Mouse (Mus musculus): Measurements from ENCODE around the gene Epha4. TPM values are rescaled to one million over a fixed set of nuclear protein-coding genes. Genes with fewer than 3 reads are reported as not detected.

Epha4 gene
- total and polyA plus RNA-seq, 3 experiments, result 0.11 TPM; not detected in 2

- peaks cover 28% of the 10 kb centered on the region for H3K9me3 ChIP-seq (replicated peaks)
- no peak overlapping the region for H3K4me3 ChIP-seq (ENCODE audit: low read depth, low read length)
- no peaks in the 10 kb centered on the region for H3K36me3 ChIP-seq (replicated peaks)
- H3K4me1 ChIP-seq (ENCODE audit: insufficient read depth, low read depth, low read length), result no peaks in the 10 kb centered on the region
- ATAC-seq (ENCODE audit: extremely low read depth, insufficient number of reproducible peaks, low FRiP score, poor library complexity, severe bottlenecking) (no peak), DNase-seq (ENCODE audit: low spot score) (no peak)
- TF ChIP-seq TAL1 (conservative IDR thresholded peaks at IDR 0.05; ENCODE audit: low read depth, low read length), result no peak
- no peak for TF ChIP-seq POLR2AphosphoS5 (IDR thresholded peaks at IDR 0.05; ENCODE audit: insufficient replicate concordance, low read depth, low read length)
- no peak for TF ChIP-seq GATA1 (IDR thresholded peaks at IDR 0.05; ENCODE audit: borderline replicate concordance, low read length)
- no peak for TF ChIP-seq GATA2 (IDR thresholded peaks at IDR 0.05; ENCODE audit: borderline replicate concordance, low read depth, low read length)
- TF ChIP-seq CTCF (IDR thresholded peaks at IDR 0.05; ENCODE audit: low read depth, low read length), result no peak
- no peaks in the 10 kb centered on the region for H3K27me3 ChIP-seq (ENCODE audit: insufficient read depth, low read length)
Observed at GRCm38 (mm10) chr1:77475808-77476413, 39.0 kb downstream of the Epha4 start.

GRCm38 (mm10) chr1:77473446-77474376 is 41.2 kb downstream of the Epha4 start:
- Histone ChIP-seq H3K27me3 (ENCODE audit: insufficient read depth, low read length) (no peaks in the 10 kb centered on the region), H3K4me3 (ENCODE audit: low read depth, low read length) (no peak overlapping the region), H3K36me3 (replicated peaks) (no peaks in the 10 kb centered on the region), H3K4me1 (ENCODE audit: insufficient read depth, low read depth, low read length) (no peaks in the 10 kb centered on the region), H3K9me3 (replicated peaks) (peaks cover 34% of the 10 kb centered on the region)
- no peak for ATAC-seq (ENCODE audit: extremely low read depth, insufficient number of reproducible peaks, low FRiP score, poor library complexity, severe bottlenecking)
- no peak for TF ChIP-seq TAL1 (conservative IDR thresholded peaks at IDR 0.05; ENCODE audit: low read depth, low read length)
- TF ChIP-seq CTCF (IDR thresholded peaks at IDR 0.05; ENCODE audit: low read depth, low read length), result no peak
- TF ChIP-seq GATA1 (IDR thresholded peaks at IDR 0.05; ENCODE audit: borderline replicate concordance, low read length), result no peak
- TF ChIP-seq GATA2 (IDR thresholded peaks at IDR 0.05; ENCODE audit: borderline replicate concordance, low read depth, low read length), result no peak
- TF ChIP-seq POLR2AphosphoS5 (IDR thresholded peaks at IDR 0.05; ENCODE audit: insufficient replicate concordance, low read depth, low read length), result no peak
- DNase-seq (ENCODE audit: low spot score), result no peak

GRCm38 (mm10) chr1:77472566-77472965 is 42.3 kb downstream of the Epha4 start:
- Histone ChIP-seq H3K36me3 (replicated peaks) (no peaks in the 10 kb centered on the region), H3K4me1 (ENCODE audit: insufficient read depth, low read depth, low read length) (no peaks in the 10 kb centered on the region), H3K27me3 (ENCODE audit: insufficient read depth, low read length) (no peaks in the 10 kb centered on the region), H3K4me3 (ENCODE audit: low read depth, low read length) (no peak overlapping the region), H3K9me3 (replicated peaks) (peaks cover 40% of the 10 kb centered on the region)
- ATAC-seq (ENCODE audit: extremely low read depth, insufficient number of reproducible peaks, low FRiP score, poor library complexity, severe bottlenecking), result no peak
- DNase-seq (ENCODE audit: low spot score), result no peak
- TF ChIP-seq GATA1 (IDR thresholded peaks at IDR 0.05; ENCODE audit: borderline replicate concordance, low read length) (no peak), CTCF (IDR thresholded peaks at IDR 0.05; ENCODE audit: low read depth, low read length) (no peak), TAL1 (conservative IDR thresholded peaks at IDR 0.05; ENCODE audit: low read depth, low read length) (no peak)

- ATAC-seq (ENCODE audit: extremely low read depth, insufficient number of reproducible peaks, low FRiP score, poor library complexity, severe bottlenecking) (no peak), DNase-seq (ENCODE audit: low spot score) (no peak)
- TF ChIP-seq GATA1 (IDR thresholded peaks at IDR 0.05; ENCODE audit: borderline replicate concordance, low read length) (no peak), GATA2 (IDR thresholded peaks at IDR 0.05; ENCODE audit: borderline replicate concordance, low read depth, low read length) (no peak)
- peaks cover 45% of the 10 kb centered on the region for H3K9me3 ChIP-seq (replicated peaks)
- H3K27me3 ChIP-seq (ENCODE audit: insufficient read depth, low read length), result no peaks in the 10 kb centered on the region
- no peaks in the 10 kb centered on the region for H3K4me1 ChIP-seq (ENCODE audit: insufficient read depth, low read depth, low read length)
- H3K4me3 ChIP-seq (ENCODE audit: low read depth, low read length), result no peak overlapping the region
- no peaks in the 10 kb centered on the region for H3K36me3 ChIP-seq (replicated peaks)
Observed at GRCm38 (mm10) chr1:77471447-77471846, 43.4 kb downstream of the Epha4 start.

- H3K9me3 ChIP-seq (replicated peaks), result peaks cover 46% of the 10 kb centered on the region
- no peak for ATAC-seq (ENCODE audit: extremely low read depth, insufficient number of reproducible peaks, low FRiP score, poor library complexity, severe bottlenecking)
- no peak overlapping the region for H3K4me3 ChIP-seq (ENCODE audit: low read depth, low read length)
- TF ChIP-seq TAL1 (conservative IDR thresholded peaks at IDR 0.05; ENCODE audit: low read depth, low read length), result no peak
- no peak for DNase-seq (ENCODE audit: low spot score)
- no peaks in the 10 kb centered on the region for H3K4me1 ChIP-seq (ENCODE audit: insufficient read depth, low read depth, low read length)
- no peaks in the 10 kb centered on the region for H3K27me3 ChIP-seq (ENCODE audit: insufficient read depth, low read length)
- no peaks in the 10 kb centered on the region for H3K36me3 ChIP-seq (replicated peaks)
Observed at GRCm38 (mm10) chr1:77471037-77471436, 43.9 kb downstream of the Epha4 start.

- Histone ChIP-seq H3K27me3 (ENCODE audit: insufficient read depth, low read length) (no peaks in the 10 kb centered on the region), H3K4me1 (ENCODE audit: insufficient read depth, low read depth, low read length) (no peaks in the 10 kb centered on the region), H3K36me3 (replicated peaks) (no peaks in the 10 kb centered on the region), H3K9me3 (replicated peaks) (peaks cover 47% of the 10 kb centered on the region), H3K4me3 (ENCODE audit: low read depth, low read length) (no peak overlapping the region)
- DNase-seq (ENCODE audit: low spot score), result no peak
- no peak for ATAC-seq (ENCODE audit: extremely low read depth, insufficient number of reproducible peaks, low FRiP score, poor library complexity, severe bottlenecking)
- no peak for TF ChIP-seq TAL1 (conservative IDR thresholded peaks at IDR 0.05; ENCODE audit: low read depth, low read length)
- no peak for TF ChIP-seq GATA2 (IDR thresholded peaks at IDR 0.05; ENCODE audit: borderline replicate concordance, low read depth, low read length)
- no peak for TF ChIP-seq GATA1 (IDR thresholded peaks at IDR 0.05; ENCODE audit: borderline replicate concordance, low read length)
- TF ChIP-seq CTCF (IDR thresholded peaks at IDR 0.05; ENCODE audit: low read depth, low read length), result no peak
- TF ChIP-seq POLR2AphosphoS5 (IDR thresholded peaks at IDR 0.05; ENCODE audit: insufficient replicate concordance, low read depth, low read length), result no peak
Observed at GRCm38 (mm10) chr1:77468717-77469314, 46.1 kb downstream of the Epha4 start.
